Mouse (Mus musculus) gastrocnemius, adult 8-10 months (tissue): Measurements from ENCODE around the gene Lgals3. TPM values are rescaled to one million over a fixed set of nuclear protein-coding genes. Genes with fewer than 3 reads are reported as not detected.

Experiments used
- DNase-seq, 2 experiments: peaks; one replicate each; pipeline ENCODE4 v3.0.0; 2022; ENCODE audit warnings: low spot score in 2 of 2
- total RNA-seq, 4 experiments: library from RNA; stranded (reverse); gene quantifications; 2 replicates each; pipeline ENCODE4 v1.2.4; 2022

Gene Lgals3
- total RNA-seq, 4 experiments from 2014 or later: 2.1 to 8.5 (median 4.6) TPM

DNA sequence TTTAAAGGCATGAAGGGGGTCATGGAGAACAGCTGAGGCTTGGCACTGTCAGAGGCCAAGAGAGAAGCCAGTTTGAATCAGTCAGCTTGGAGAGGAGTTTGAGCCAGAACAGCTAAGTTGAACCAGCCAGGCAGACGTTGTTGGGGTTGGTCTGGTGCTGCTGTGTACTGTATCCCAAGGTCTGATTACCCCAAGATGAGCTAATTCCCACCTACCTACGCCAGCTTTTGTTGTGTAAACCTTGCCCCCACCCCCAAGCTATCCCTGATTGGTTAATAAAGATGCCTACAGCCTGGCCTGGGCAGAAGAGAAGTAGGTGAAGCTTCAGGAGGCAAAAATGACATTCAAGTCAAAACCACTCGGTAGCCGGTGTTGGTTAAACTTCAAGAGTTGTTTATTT is 54.9 kb downstream of the Lgals3 start:
- no peak for DNase-seq

DNA sequence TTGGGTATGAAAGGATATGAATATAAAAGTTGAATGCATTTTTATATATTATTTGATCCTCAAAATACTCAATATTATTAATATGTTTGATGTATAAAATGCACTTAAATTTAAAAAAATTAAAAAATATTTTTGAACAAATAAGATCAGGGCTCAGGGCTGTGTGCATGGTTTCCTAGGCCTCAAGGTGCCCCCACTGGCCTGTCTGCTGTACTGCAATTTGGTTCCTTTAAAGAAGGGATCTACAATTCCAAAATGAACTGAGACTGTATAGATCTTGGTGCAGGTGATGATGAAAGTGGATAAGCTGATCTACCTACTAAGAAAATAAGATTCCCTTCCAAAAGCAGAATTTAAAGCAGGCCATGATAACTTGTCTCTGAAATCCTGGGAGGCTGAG is 65.4 kb downstream of the Lgals3 start:
- DNase-seq: no peak

Other genes starting within 250 kb of the Lgals3 start
- gene Gch1, start 178.3 kb upstream of the Lgals3 start, total RNA-seq: 1 to 10 TPM; 1.7 to 2.6 (median 2.4) TPM
- 1 to 10 TPM in 1 of 4 experiments, under 1 TPM in 3; 0.10 to 1.0 (median 0.49) TPM for gene Wdhd1, start 90.9 kb upstream of the Lgals3 start, total RNA-seq
- 1 to 10 TPM; 6.7 to 9.9 (median 7.4) TPM for gene Socs4, start 90.8 kb upstream of the Lgals3 start, total RNA-seq
- 10 to 100 TPM; 19.0 to 27.0 (median 24.2) TPM for gene Mapk1ip1l, start 69.5 kb upstream of the Lgals3 start, total RNA-seq
- gene Dlgap5, start 50.7 kb downstream of the Lgals3 start, total RNA-seq: not detected
- gene Fbxo34, start 82.7 kb downstream of the Lgals3 start, total RNA-seq: 10 to 100 TPM; 10.2 to 15.1 (median 10.7) TPM
- 1 to 10 TPM; 7.4 to 9.8 (median 8.4) TPM for gene Atg14, start 202.9 kb downstream of the Lgals3 start, total RNA-seq